Mouse (Mus musculus) cortical plate, adult 2 months (tissue): ENCODE results near the gene Gypa. TPM values are rescaled to one million over a fixed set of nuclear protein-coding genes. Genes with fewer than 3 reads are reported as not detected.

Experiments
- H3K27ac ChIP-seq: fragments of 200-500 bp; 2 replicates; pipeline ENCODE4 v1.5.1; 2012; ENCODE audit warnings: low read length, control low read depth, inconsistent platforms; ENCODE audit not compliant: insufficient read depth
- H3K4me1 ChIP-seq: fragments of 200-500 bp; 2 replicates; pipeline ENCODE4 v1.6.1; 2011; ENCODE audit warnings: low read length; ENCODE audit not compliant: control insufficient read depth, insufficient read depth
- H3K4me3 ChIP-seq: fragments of 200-500 bp; 2 replicates; pipeline ENCODE4 v1.5.1; 2011; ENCODE audit warnings: mild to moderate bottlenecking, low read length, control low read depth; ENCODE audit not compliant: insufficient read depth
- CTCF ChIP-seq: fragments of 200-500 bp; IDR thresholded peaks from 2 replicates; pipeline ENCODE4 v1.5.1; 2011; ENCODE audit warnings: mild to moderate bottlenecking, control low read depth, low read length; ENCODE audit not compliant: insufficient read depth; ENCODE audit errors: extremely low read depth
- POLR2A ChIP-seq: fragments of 200-500 bp; IDR thresholded peaks from 2 replicates; pipeline ENCODE4 v1.6.1; 2011; ENCODE audit warnings: mild to moderate bottlenecking, low read length, control low read depth; ENCODE audit not compliant: insufficient read depth; ENCODE audit errors: extremely low read depth
- polyA plus RNA-seq: library from polyadenylated mRNA; depleted of rRNA; stranded (reverse); fragments of >200 nt; gene quantifications from 2 replicates; pipeline ENCODE4 v1.2.3, GENCODE M21; 2012; rRNA removed

Gypa gene
- 0.06 TPM in 1 of 2 replicates, not detected in the other for polyA plus RNA-seq

DNA sequence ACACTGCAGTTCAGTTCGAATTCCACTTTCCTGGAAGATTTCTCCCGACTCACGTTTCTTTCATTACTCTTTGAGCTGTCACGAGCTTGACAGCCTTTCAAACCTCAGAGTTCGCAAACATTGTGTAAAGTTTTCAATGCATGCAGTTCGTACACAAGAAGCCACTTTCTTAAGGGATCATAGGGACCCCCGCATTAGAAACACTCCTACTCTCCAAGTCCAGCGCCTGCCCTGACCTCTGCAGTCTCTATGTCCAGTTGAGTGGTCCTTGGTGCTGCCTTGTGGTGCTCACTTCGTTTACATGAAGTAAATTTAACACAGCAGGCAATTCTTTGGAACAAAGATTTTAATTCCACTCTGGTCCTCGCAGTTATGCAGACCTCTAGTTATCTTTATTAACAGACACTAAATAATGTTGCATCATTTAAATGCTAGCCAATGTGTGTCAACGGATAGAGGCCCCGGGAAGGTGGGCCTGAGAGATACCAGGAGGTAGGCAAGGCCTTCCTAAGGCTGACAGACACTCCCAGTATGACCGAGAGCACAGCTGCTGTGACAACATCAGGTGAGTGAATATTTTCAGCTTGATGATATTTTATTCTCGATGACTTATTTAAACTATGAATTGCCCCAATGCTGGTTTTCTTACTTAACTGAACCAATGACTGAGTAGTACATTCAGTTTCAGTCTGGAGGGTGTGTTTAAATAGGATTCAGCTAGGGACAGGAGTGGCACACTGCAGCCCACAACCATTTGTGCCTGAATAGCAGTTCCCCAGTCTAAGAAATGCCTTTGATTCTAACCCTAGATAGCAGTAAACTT is at the start of gene Gypa:
Gene Gypa, plus strand, starts transcription at position 259 of the 823 bp plus-strand sequence.
- no peaks in the 10 kb centered on the region; the same call in 1 of the 2 replicates for H3K4me1 ChIP-seq
- H3K27ac ChIP-seq, result no peak within 1 kb of the TSS
- no peak for TF ChIP-seq POLR2A
- no peak for TF ChIP-seq CTCF
- H3K4me3 ChIP-seq, result peak within 1 kb of the TSS; percentile 43

DNA sequence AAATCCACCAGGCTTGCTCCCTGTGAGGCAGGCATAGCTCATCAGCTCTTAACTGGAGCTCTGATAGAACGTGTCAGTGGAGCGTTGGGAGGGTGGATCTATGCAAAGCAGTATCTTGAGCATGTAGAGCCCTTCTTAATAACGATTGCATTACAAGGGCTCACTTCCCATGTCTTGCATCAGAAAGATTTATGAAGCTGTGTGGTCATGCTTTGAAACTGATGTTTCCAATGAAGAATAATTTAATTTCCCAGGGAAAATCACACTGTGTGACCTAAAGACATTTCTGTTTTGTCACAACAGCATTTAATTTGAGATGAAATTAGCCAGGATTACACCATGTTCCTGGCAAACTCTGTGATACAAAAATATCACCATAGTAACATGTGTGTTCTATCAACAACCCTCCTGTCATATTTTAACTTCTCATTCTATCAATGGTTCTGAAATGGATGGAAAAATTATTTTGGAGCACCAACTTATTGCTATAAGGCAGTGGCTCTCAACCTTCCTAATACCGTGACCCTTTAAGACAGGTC is 49.0 kb upstream of the Gypa start:
- Histone ChIP-seq H3K4me3 (no peak overlapping the region), H3K27ac (no peak overlapping the region), H3K4me1 (no peaks in the 10 kb centered on the region)
- TF ChIP-seq POLR2A, result no peak
- no peak for TF ChIP-seq CTCF

DNA sequence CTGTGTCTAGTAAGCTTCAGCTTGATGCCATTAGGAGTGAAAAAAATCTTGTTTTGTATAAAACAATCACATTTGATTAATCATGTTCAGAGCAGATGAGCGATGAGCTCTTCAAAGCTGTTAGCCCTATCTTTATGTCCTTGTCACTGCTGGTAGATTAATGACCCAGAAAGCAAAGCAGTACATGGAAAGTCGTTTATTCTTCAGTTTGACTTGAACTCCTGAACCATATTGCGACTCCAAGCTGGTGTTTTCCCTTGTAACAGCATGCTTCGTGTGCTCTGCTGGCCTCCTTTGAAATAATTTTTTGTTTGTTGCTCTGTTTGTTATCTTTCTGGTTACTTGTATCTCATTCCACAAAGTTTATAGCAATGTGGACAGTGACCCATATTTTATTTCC is 46.4 kb upstream of the Gypa start:
- no peaks in the 10 kb centered on the region for H3K4me1 ChIP-seq
- TF ChIP-seq CTCF, result no peak
- TF ChIP-seq POLR2A, result no peak
- H3K4me3 ChIP-seq, result no peak overlapping the region
- H3K27ac ChIP-seq, result no peak overlapping the region

DNA sequence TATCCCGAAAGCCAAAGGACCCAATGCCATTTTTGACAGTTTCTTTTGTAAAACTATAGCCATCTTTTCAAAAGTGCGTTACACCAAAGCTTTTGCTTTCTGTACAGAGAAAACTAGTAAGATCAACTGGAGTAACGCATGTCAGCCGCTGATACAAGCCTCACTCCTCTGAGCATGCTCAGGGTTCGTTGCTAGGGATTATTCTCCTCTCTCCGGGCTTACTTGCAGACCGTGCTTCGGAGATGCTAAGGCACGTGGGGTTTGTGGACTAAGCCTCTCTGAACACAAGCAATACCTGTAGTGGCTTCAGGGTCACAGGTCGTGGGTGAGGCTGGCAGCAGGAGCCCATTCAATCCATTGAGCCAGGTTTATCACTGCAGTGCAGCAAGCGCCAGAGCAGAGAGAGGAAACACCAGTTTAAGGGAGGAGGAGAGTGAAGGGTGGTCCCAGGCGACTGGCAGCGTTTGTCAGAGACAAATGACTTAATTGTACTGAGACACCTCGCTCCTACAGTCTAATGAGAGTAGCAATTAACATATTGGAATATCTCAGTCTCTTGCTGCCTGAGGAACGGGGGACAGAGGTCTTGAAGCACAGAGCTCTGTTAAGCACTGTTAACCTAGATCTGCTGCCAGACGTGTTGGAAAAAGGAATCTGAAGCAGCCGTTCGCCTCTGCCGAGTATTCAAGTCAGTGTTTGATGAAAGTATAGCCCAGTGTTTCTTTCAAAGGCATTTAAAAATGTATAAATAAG is 41.5 kb upstream of the Gypa start:
- Histone ChIP-seq H3K27ac (no peak overlapping the region), H3K4me3 (no peak overlapping the region), H3K4me1 (no peaks in the 10 kb centered on the region)
- TF ChIP-seq CTCF, result no peak
- TF ChIP-seq POLR2A, result no peak

DNA sequence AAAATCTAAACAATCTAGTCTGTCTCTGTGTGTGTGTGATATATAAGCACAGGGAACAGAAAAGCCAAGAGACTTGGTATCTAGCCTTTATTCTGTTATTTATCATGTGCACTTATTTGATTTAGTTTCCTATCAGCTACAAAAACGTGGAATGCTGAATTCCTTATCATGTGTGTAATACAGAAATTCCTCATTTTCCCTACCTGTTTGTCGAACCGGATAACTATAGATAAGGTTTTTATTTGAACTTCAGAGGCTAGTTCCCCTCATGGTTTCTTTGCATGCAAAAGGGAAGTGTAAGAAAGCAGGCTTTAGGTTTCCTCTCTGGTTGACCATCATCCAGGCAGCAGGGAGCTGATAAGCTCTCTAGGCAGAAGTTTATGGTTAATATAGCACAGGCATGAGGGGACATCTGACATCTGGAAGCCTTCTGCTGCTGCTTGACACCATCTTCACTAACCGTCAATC is 30.1 kb upstream of the Gypa start:
- Histone ChIP-seq H3K4me1 (no peaks in the 10 kb centered on the region), H3K4me3 (no peak overlapping the region), H3K27ac (no peak overlapping the region)
- TF ChIP-seq POLR2A, result no peak
- TF ChIP-seq CTCF, result no peak

DNA sequence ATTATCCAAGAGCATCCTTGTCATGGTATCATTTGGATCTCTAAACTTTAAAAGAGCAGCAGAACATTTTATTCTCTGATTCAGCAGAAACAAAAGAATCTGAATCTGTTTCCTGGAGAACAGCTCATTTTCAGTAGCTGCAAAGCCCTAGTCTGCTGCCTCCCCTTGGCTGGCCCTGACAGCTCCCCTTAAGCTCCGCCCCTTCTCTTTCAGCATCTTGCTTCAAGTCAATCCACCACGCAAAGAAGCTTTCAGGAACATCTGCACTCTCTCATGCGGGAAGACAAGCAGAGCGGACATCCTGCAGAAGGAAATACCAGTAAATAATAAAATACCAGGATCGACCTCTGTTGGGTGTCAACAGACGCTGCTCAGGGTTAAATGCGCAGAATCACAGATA is 18.6 kb upstream of the Gypa start:
- H3K27ac ChIP-seq, result no peak overlapping the region
- no peak overlapping the region for H3K4me3 ChIP-seq
- no peaks in the 10 kb centered on the region for H3K4me1 ChIP-seq
- no peak for TF ChIP-seq CTCF

DNA sequence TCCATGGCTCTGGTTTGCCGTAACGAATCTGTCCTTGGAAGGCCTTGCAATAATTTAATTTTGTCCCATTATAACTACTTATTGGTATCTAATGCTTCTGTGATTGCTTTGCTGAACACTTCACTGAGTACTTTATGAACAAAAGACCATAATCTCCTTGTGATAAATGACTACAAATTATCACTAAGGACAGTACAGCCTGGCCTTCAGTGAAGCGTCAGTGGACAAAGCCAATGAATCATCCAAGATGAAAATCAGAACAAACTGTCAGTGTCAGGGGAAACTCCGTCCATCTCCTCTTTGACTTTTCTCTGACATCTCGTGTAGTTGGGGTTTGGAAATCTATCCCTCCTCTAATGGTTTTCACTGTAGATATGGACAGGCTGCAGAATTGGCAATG is 15.4 kb upstream of the Gypa start:
- Histone ChIP-seq H3K4me3 (no peak overlapping the region), H3K4me1 (no peaks in the 10 kb centered on the region), H3K27ac (no peak overlapping the region)
- no peak for TF ChIP-seq CTCF
- no peak for TF ChIP-seq POLR2A

DNA sequence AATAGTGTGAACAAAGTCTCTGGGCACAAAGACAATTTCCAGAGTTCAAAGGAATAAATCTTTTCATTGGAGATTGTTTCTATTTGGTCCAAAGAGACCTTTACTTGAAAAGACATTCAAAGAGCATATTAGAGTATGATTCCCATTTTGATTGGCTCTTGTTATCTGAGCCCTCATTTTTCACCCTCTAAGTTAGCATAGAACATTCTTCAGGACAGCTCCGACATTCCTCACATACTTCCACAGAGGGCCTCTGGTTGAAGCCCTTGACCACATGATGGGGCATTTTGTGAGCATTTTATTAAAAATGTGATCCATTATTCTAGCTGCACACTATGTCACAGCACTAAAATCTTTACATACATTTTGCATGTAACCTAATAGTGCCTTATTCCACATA is 14.5 kb upstream of the Gypa start:
- Histone ChIP-seq H3K4me1 (no peaks in the 10 kb centered on the region), H3K27ac (no peak overlapping the region), H3K4me3 (no peak overlapping the region)
- TF ChIP-seq CTCF (no peak), POLR2A (no peak)

DNA sequence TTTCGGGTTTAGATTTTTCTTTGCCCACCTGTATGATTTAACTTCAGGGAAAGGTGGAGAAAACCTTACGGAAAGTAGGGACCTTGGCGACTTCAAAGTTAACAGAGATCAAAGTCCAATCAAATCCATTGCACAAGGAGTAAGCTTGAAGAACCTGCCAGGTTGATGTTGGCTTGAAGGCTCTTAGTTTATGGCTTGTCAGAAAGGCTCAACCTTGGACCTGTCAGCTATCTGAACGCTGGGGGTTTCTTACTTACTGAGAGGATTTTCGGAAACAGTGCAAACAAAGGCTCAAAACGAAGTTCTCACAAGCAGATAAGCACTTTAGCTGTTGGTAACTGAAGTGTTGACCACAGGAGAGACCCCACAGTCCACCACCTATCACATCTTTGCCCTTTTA is 11.4 kb upstream of the Gypa start:
- Histone ChIP-seq H3K4me3 (no peak overlapping the region), H3K27ac (no peak overlapping the region), H3K4me1 (no peaks in the 10 kb centered on the region)
- TF ChIP-seq CTCF (no peak), POLR2A (no peak)
